Mouse (Mus musculus): Measurements from ENCODE around the gene Get4. TPM values are rescaled to one million over a fixed set of nuclear protein-coding genes. Genes with fewer than 3 reads are reported as not detected.
A peak's percentile ranks its signal among the peaks of the same experiment; 100 is the strongest.

Gene Get4
- 208 and 209 TPM in 2 replicates for polyA plus RNA-seq (2014; fragmentation: Nextera tagmentation; extraction: Ambion mirVana)

DNA sequence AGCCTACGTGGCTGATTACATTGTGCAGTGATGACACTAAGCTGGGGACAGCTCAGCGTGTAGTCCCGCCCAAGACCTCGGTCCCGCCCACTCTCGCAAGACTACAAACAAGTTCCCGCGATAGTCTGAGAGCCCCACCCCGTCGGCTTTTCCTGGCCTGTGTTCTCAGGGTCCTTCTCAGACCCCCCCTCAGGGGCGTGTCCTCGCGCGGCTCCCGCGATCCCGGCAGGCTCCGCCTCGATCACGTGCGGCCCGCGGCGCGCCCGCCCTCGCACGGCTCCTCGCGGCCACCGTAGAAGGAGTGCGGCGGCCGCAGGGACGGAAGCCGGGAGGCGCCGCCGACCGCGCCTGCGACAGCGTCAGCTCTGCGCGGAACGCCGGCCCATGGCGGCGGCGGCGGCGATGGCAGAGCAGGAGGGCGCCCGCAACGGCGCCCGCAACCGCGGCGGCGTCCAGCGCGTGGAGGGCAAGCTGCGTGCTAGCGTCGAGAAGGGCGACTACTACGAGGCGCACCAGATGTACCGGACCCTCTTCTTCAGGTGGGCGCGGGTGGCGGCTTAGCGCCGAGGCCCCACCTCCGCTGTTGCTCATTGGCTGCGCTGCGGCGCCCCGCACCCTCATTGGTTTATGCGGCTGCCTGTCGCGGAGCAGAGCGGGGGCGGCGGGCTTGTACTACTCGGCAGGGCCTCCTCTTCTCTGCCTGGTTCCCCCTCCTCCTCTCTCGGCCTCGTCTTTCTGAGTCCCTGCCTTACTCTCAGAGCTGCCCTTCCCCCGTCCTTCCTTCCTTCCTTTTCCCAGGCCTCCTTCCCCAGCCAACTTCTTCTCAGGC, at the start of gene Get4:
Get4 (plus strand) TSS at position 244 of the 829 bp plus-strand sequence.
- under 1% methylated on average over 88 of the region's 90 CpGs for WGBS
- Histone ChIP-seq H3K27me3 (replicated peaks; ENCODE audit: control insufficient read depth, insufficient read depth, low read length) (no peaks in the 10 kb centered on the region), H3K4me1 (replicated peaks; ENCODE audit: control insufficient read depth, insufficient read depth, low read length) (peaks cover 47% of the 10 kb centered on the region), H3K27ac (ENCODE audit: low read depth, low read length) (peak within 1 kb of the TSS; percentile 94), H3K36me3 (ENCODE audit: control insufficient read depth, insufficient read depth, low read length) (peaks cover 19% of the 10 kb centered on the region), H3K9ac (ENCODE audit: low read depth, low read length) (peak within 1 kb of the TSS; percentile 84), H3K4me3 (ENCODE audit: low read depth, low read length) (peak within 1 kb of the TSS; percentile 86), H3K9me3 (ENCODE audit: control insufficient read depth, low read length) (no peaks in the 10 kb centered on the region), H3K4me2 (peak within 1 kb of the TSS; percentile 98)
- ATAC-seq (replicated peaks; ENCODE audit: low FRiP score) (peak; percentile 89), DNase-seq (ENCODE audit: low spot score) (peak; percentile 99)

DNA sequence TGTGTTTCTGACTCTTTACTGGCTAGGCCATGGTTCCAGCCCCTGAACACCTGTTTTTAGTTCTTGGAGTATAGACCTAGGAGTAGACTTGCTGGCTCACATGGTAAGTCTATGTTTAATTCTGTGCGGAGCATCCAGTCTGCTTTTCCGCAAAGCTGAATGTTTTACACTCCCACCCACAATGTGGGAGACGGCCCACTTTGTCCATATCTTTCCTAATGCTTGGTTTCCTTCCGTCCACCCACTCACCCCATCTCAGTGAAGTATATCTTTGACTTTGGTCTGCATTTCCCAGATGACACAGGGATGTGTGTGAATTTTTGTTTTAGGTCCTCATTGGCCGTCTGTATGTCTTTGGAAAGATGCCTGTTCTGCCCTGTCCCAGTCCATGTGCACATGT, 48.8 kb upstream of the Get4 start:
- WGBS, result 71% methylated on average over 5 of the region's 5 CpGs
- no peak for ATAC-seq (replicated peaks; ENCODE audit: low FRiP score)
- no peak for DNase-seq (ENCODE audit: low spot score)
- Histone ChIP-seq H3K4me1 (replicated peaks; ENCODE audit: control insufficient read depth, insufficient read depth, low read length) (peaks cover 39% of the 10 kb centered on the region), H3K36me3 (ENCODE audit: control insufficient read depth, insufficient read depth, low read length) (peaks cover 4% of the 10 kb centered on the region; the same call in 1 of the 2 replicates), H3K27ac (ENCODE audit: low read depth, low read length) (no peak overlapping the region), H3K27me3 (replicated peaks; ENCODE audit: control insufficient read depth, insufficient read depth, low read length) (no peaks in the 10 kb centered on the region), H3K4me2 (no peak overlapping the region; the same call in 1 of the 2 replicates), H3K4me3 (ENCODE audit: low read depth, low read length) (no peak overlapping the region), H3K9ac (ENCODE audit: low read depth, low read length) (no peak overlapping the region), H3K9me3 (ENCODE audit: control insufficient read depth, low read length) (no peaks in the 10 kb centered on the region)

DNA sequence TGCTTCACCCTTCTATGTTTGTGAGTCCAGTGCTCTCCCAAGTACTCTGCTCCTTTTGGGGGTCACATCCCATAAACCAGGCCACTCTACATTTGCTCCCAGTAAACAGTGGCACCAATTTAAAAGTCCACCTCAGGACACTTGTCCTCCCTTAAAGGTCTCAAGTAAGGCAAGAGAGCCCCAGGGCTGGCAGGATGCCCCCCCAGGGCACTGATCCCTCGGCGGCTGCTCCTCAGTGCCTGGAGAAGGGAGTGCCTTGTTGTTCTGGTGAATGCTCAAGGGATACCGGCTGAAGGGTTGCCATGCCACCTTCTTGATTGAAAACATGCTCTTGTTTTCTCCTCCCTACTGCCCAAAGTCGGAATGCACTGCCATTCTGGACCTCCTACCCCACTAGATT, 46.0 kb upstream of the Get4 start:
- Histone ChIP-seq H3K27ac (ENCODE audit: low read depth, low read length) (no peak overlapping the region), H3K27me3 (replicated peaks; ENCODE audit: control insufficient read depth, insufficient read depth, low read length) (no peaks in the 10 kb centered on the region), H3K4me1 (replicated peaks; ENCODE audit: control insufficient read depth, insufficient read depth, low read length) (peaks cover 25% of the 10 kb centered on the region), H3K4me3 (ENCODE audit: low read depth, low read length) (no peak overlapping the region), H3K9ac (ENCODE audit: low read depth, low read length) (no peak overlapping the region), H3K9me3 (ENCODE audit: control insufficient read depth, low read length) (no peaks in the 10 kb centered on the region), H3K4me2 (no peak overlapping the region), H3K36me3 (ENCODE audit: control insufficient read depth, insufficient read depth, low read length) (peaks cover 11% of the 10 kb centered on the region; the same call in 1 of the 2 replicates)
- WGBS, result 79% methylated on average over 4 of the region's 4 CpGs
- ATAC-seq (replicated peaks; ENCODE audit: low FRiP score), result no peak
- no peak for DNase-seq (ENCODE audit: low spot score)

DNA sequence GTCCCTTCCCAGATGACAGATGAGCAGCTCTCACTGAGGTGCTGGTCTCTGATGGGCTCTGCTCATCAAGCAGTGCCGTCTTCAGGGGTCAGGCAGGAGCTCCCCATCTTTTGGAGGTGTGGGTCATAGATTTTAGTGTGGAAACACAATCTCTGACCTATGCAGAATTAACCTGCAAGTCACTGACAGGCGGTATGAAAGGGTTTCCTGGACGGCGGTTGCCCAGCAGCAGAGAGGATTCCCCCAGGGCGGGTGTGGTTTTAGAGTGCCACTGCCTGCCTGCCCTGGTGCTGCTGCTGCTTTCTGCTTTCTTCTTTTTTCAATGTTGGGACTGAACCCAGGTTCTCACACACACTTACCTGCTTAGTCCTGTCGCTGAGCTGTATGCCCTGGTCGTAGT, 45.6 kb upstream of the Get4 start:
- Histone ChIP-seq H3K9ac (ENCODE audit: low read depth, low read length) (no peak overlapping the region), H3K4me2 (no peak overlapping the region), H3K4me1 (replicated peaks; ENCODE audit: control insufficient read depth, insufficient read depth, low read length) (peaks cover 24% of the 10 kb centered on the region), H3K36me3 (ENCODE audit: control insufficient read depth, insufficient read depth, low read length) (peaks cover 11% of the 10 kb centered on the region; the same call in 1 of the 2 replicates), H3K9me3 (ENCODE audit: control insufficient read depth, low read length) (no peaks in the 10 kb centered on the region), H3K27ac (ENCODE audit: low read depth, low read length) (no peak overlapping the region), H3K27me3 (replicated peaks; ENCODE audit: control insufficient read depth, insufficient read depth, low read length) (no peaks in the 10 kb centered on the region), H3K4me3 (ENCODE audit: low read depth, low read length) (no peak overlapping the region)
- ATAC-seq (replicated peaks; ENCODE audit: low FRiP score) (no peak), DNase-seq (ENCODE audit: low spot score) (no peak)
- 69% methylated on average over 7 of the region's 7 CpGs for WGBS

DNA sequence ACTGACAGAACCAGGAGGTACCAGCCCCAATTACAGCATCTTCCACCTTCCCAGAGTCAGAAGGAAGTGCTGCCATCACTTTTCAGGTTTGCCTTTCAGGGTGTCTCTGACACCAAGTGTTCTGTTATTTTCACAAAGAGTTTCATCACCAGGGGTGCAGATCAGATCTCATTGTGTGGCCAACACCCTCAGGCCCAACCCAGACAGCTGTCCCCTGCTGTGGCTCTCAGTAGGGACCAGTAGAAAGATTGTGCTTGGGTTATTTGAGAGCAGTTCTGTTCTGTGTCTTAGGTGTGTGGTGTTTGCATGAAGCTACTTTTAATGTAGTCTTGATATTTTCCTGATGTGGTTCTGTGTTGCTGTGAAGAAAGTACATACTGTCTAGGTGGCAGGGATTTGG, 43.9 kb upstream of the Get4 start:
- no peak for ATAC-seq (replicated peaks; ENCODE audit: low FRiP score)
- Histone ChIP-seq H3K4me1 (replicated peaks; ENCODE audit: control insufficient read depth, insufficient read depth, low read length) (peaks cover 19% of the 10 kb centered on the region), H3K27ac (ENCODE audit: low read depth, low read length) (no peak overlapping the region), H3K27me3 (replicated peaks; ENCODE audit: control insufficient read depth, insufficient read depth, low read length) (no peaks in the 10 kb centered on the region), H3K9me3 (ENCODE audit: control insufficient read depth, low read length) (no peaks in the 10 kb centered on the region), H3K9ac (ENCODE audit: low read depth, low read length) (no peak overlapping the region), H3K36me3 (ENCODE audit: control insufficient read depth, insufficient read depth, low read length) (peaks cover 17% of the 10 kb centered on the region; the same call in 1 of the 2 replicates), H3K4me2 (no peak overlapping the region), H3K4me3 (ENCODE audit: low read depth, low read length) (no peak overlapping the region)
- DNase-seq (ENCODE audit: low spot score), result no peak

DNA sequence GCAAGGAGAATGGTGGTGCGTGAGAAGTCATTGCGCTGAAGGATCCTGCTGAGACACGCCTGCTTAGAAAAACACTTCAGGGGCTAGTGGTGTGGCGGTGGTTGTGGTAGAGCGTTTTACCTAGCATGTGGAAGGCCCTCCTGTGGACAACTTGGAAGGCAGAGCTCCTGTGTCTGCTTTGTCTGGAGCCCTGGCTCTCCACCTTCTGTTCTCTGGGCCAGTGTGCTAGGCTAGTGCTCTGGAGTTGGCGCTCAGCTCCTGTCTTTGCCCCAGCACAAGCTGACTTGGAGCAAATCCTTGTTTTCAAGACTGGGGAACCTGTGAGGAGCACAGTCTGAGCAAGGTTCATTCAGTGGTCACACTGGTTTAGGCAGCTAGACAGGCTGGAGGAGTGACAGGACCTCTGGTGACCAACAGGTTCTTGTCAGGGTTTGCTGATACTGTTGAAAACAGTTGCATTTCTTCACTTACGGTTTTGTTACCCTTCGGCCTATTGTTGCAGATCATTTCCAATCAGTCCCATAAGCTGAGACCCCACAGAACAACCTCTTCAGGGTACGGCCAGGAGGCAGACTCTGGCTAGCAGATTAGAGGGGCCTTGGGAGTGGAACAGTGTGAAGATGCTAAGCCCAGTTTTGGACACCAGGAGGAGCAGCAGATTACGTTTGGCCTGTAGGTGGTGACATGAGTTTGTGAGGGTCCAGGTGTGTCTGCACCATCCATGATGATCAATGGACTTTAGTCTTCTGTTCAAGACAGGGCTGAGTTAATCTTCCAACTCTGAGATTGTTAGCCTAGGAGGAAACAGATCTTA, 43.0 kb upstream of the Get4 start:
- peak; percentile 60; the same call in 1 of the 2 replicates for ATAC-seq (replicated peaks; ENCODE audit: low FRiP score)
- peaks cover 17% of the 10 kb centered on the region; the same call in 1 of the 2 replicates for H3K36me3 ChIP-seq (ENCODE audit: control insufficient read depth, insufficient read depth, low read length)
- WGBS, result 90% methylated on average over 10 of the region's 10 CpGs

DNA sequence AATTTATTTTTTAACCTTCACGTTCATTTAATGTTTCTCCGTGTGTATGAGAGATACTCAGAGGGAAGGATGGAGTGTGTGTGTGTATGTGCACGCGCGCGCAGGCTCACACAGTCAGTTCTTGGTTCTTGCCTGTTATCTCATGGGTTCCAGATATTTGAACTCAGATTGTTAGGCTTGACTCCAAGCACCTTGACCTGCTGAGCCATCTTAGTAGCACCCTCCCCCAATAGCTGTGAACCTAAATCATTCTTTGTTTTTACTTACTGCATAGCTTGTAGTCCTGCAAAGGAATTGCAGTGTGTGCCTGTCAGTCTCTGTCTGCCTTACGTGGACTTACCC, 42.5 kb upstream of the Get4 start:
- DNase-seq (ENCODE audit: low spot score) (no peak), ATAC-seq (replicated peaks; ENCODE audit: low FRiP score) (no peak)
- H3K27ac ChIP-seq (ENCODE audit: low read depth, low read length), result no peak overlapping the region
- WGBS, result 93% methylated on average over 7 of the region's 7 CpGs
- peaks cover 17% of the 10 kb centered on the region; the same call in 1 of the 2 replicates for H3K36me3 ChIP-seq (ENCODE audit: control insufficient read depth, insufficient read depth, low read length)
- H3K9ac ChIP-seq (ENCODE audit: low read depth, low read length), result no peak overlapping the region
- H3K27me3 ChIP-seq (replicated peaks; ENCODE audit: control insufficient read depth, insufficient read depth, low read length), result no peaks in the 10 kb centered on the region
- H3K4me3 ChIP-seq (ENCODE audit: low read depth, low read length), result no peak overlapping the region
- no peak overlapping the region for H3K4me2 ChIP-seq
- H3K4me1 ChIP-seq (replicated peaks; ENCODE audit: control insufficient read depth, insufficient read depth, low read length), result peaks cover 17% of the 10 kb centered on the region
- no peaks in the 10 kb centered on the region for H3K9me3 ChIP-seq (ENCODE audit: control insufficient read depth, low read length)

More for the DNA sequence above, 43.0 kb upstream of the Get4 start:
- H3K27ac ChIP-seq (ENCODE audit: low read depth, low read length), result no peak overlapping the region
- no peak overlapping the region for H3K4me3 ChIP-seq (ENCODE audit: low read depth, low read length)
- H3K9me3 ChIP-seq (ENCODE audit: control insufficient read depth, low read length), result no peaks in the 10 kb centered on the region
- no peak overlapping the region for H3K4me2 ChIP-seq
- H3K9ac ChIP-seq (ENCODE audit: low read depth, low read length), result no peak overlapping the region
- peaks cover 19% of the 10 kb centered on the region for H3K4me1 ChIP-seq (replicated peaks; ENCODE audit: control insufficient read depth, insufficient read depth, low read length)
- no peak for DNase-seq (ENCODE audit: low spot score)
- no peaks in the 10 kb centered on the region for H3K27me3 ChIP-seq (replicated peaks; ENCODE audit: control insufficient read depth, insufficient read depth, low read length)

DNA sequence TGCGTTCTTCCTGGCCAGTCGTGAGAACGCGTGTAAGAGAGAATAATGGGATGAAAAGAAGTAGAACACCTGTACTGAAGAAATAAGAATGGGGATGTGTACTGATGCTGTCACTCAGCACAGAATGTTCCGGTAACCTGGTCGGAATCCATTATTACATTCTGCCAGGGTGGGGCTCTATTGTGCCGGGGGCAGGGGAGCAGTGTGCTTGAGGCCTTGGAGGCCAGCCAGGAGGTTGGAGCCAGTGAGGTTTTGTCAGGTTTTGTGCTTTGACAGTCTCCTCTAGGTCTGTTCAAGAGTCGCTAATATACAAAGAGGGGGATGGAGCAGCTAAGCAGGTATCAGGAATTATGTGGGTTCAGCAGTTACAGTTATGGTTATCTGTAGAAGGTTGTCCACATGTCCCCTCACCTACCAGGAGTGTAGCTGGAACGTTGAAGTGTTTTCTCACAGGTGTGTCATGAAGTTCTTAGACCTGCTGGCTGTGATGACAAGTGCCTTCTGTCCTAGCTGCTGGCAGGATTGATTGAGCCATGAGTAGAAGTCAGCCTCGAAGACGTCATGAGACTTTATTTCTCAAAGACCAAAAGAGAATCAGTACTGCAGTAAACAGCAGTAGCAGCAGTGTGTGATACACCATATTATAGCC, 40.3 kb upstream of the Get4 start:
- Histone ChIP-seq H3K27ac (ENCODE audit: low read depth, low read length) (no peak overlapping the region), H3K36me3 (ENCODE audit: control insufficient read depth, insufficient read depth, low read length) (peaks cover 23% of the 10 kb centered on the region; the same call in 1 of the 2 replicates)

More for the DNA sequence above, 40.3 kb upstream of the Get4 start:
- Histone ChIP-seq H3K9ac (ENCODE audit: low read depth, low read length) (no peak overlapping the region), H3K27me3 (replicated peaks; ENCODE audit: control insufficient read depth, insufficient read depth, low read length) (no peaks in the 10 kb centered on the region), H3K4me3 (ENCODE audit: low read depth, low read length) (no peak overlapping the region), H3K9me3 (ENCODE audit: control insufficient read depth, low read length) (no peaks in the 10 kb centered on the region), H3K4me2 (no peak overlapping the region), H3K4me1 (replicated peaks; ENCODE audit: control insufficient read depth, insufficient read depth, low read length) (0 out of 2 replicates have a peak, but pooled peaks cover 2% of the 10 kb centered on the region)
- no peak for ATAC-seq (replicated peaks; ENCODE audit: low FRiP score)
- WGBS, result 90% methylated on average over 11 of the region's 11 CpGs
- no peak for DNase-seq (ENCODE audit: low spot score)
